Mouse (Mus musculus) ES-E14 (cell line): Measurements from ENCODE around the gene Atp6v1g3. TPM values are rescaled to one million over a fixed set of nuclear protein-coding genes. Genes with fewer than 3 reads are reported as not detected.

Experiments used
- DNase-seq: peaks from one replicate; pipeline ENCODE4 v3.0.0-alpha.2; 2013; ENCODE audit warnings: low read depth, low spot score
- H3K27ac ChIP-seq: 2 replicates; pipeline ENCODE4 v1.5.1; 2012; ENCODE audit warnings: low read depth, mild to moderate bottlenecking, low read length, moderate library complexity, mixed read lengths; ENCODE audit not compliant: poor library complexity, insufficient read depth, severe bottlenecking
- H3K36me3 ChIP-seq: 2 replicates; pipeline ENCODE4 v1.6.1; 2012; ENCODE audit warnings: mild to moderate bottlenecking, low read length, moderate library complexity, mixed read lengths; ENCODE audit not compliant: control insufficient read depth, poor library complexity, insufficient read depth, severe bottlenecking
- H3K4me1 ChIP-seq, 2 experiments: fragments of 150-350 bp in 1 of 2; sonication (generic) in 1 of 2; 2 replicates each; pipeline ENCODE4 v1.6.1; 2012; ENCODE audit warnings: low read length in 2 of 2, mild to moderate bottlenecking in 1 of 2, mixed read lengths in 1 of 2; ENCODE audit not compliant: control insufficient read depth in 2 of 2, insufficient read depth in 2 of 2, poor library complexity in 1 of 2
- H3K4me3 ChIP-seq, 2 experiments: fragments of 150-350 bp in 1 of 2; sonication (generic) in 1 of 2; 2 replicates each; pipeline ENCODE4 v1.5.1; 2012; ENCODE audit warnings: low read length in 2 of 2, low read depth in 1 of 2, mild to moderate bottlenecking in 1 of 2, mixed read lengths in 1 of 2; ENCODE audit not compliant: insufficient read depth in 1 of 2, poor library complexity in 1 of 2, severe bottlenecking in 1 of 2
- H3K9ac ChIP-seq: 2 replicates; pipeline ENCODE4 v1.6.1; 2012; ENCODE audit warnings: low read depth, mild to moderate bottlenecking, low read length, mixed read lengths; ENCODE audit not compliant: poor library complexity, insufficient read depth, severe bottlenecking
- H3K9me3 ChIP-seq: fragments of 150-350 bp; sonication (generic); 2 replicates; pipeline ENCODE4 v1.6.1; 2012; ENCODE audit warnings: low read depth, mild to moderate bottlenecking, low read length; ENCODE audit not compliant: control insufficient read depth, insufficient read depth
- CHD2 ChIP-seq: IDR thresholded peaks from 2 replicates; pipeline ENCODE4 v1.6.1; 2014; ENCODE audit warnings: mild to moderate bottlenecking, low read depth, low read length, inconsistent platforms
- HCFC1 ChIP-seq: IDR thresholded peaks from 2 replicates; pipeline ENCODE4 v1.6.1; 2012; ENCODE audit warnings: low read length, inconsistent platforms, borderline replicate concordance; ENCODE audit not compliant: insufficient read depth
- MAFK ChIP-seq: IDR thresholded peaks from 2 replicates; pipeline ENCODE4 v1.6.1; 2014; ENCODE audit warnings: mild to moderate bottlenecking, low read depth, low read length, inconsistent platforms; ENCODE audit not compliant: insufficient read depth
- ZC3H11A ChIP-seq: IDR thresholded peaks from 2 replicates; pipeline ENCODE4 v1.6.1; 2012; ENCODE audit warnings: low read depth, mild to moderate bottlenecking, inconsistent platforms, low read length, borderline replicate concordance
- ZNF384 ChIP-seq: IDR thresholded peaks from 2 replicates; pipeline ENCODE4 v1.6.1; 2012; ENCODE audit warnings: low read depth, low read length, inconsistent platforms
- in situ Hi-C, 2 experiments: fragments of 600-800 bp; cut with MboI; formaldehyde crosslinking; loops; one replicate each; pipeline ENCODE4 v1.15.1; 2025; ENCODE audit warnings: low sequenced_read_pairs in 2 of 2, inconsistent platforms in 1 of 2; ENCODE audit not compliant: unreplicated experiment in 2 of 2
- total RNA-seq: library from RNA; depleted of rRNA; stranded (reverse); fragments of 300-350 nt; gene quantifications from 2 replicates; pipeline ENCODE4 v1.2.3, GENCODE M21; 2012

The Atp6v1g3 gene
- total RNA-seq, 1 experiment = not detected

DNA sequence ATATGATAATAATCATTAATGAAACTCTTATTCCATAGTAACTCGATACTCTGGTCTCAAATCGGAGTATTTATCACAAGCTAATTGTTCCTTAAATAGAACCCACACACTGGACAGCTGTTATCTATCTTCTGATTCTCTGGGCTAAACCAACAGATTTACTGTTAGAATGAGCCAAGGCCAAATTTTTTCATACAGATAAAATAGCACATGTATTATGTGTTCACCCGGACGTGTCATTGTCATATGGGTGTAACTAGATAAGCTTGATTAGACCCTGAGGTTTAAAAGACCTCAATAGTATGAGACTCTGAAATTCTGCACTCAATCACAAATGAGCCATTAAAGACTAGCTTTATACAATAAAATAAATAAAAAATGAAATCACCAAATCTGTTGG lies 28.4 kb upstream of the Atp6v1g3 start:
- Histone ChIP-seq H3K9me3 (no peaks in the 10 kb centered on the region), H3K4me3 (no peak overlapping the region), H3K9ac (no peak overlapping the region), H3K4me1 (no peaks in the 10 kb centered on the region), H3K27ac (no peak overlapping the region), H3K36me3 (no peaks in the 10 kb centered on the region)
- TF ChIP-seq ZC3H11A = no peak
- TF ChIP-seq CHD2 = no peak
- no peak for DNase-seq
- in situ Hi-C loops = no loop called here

DNA sequence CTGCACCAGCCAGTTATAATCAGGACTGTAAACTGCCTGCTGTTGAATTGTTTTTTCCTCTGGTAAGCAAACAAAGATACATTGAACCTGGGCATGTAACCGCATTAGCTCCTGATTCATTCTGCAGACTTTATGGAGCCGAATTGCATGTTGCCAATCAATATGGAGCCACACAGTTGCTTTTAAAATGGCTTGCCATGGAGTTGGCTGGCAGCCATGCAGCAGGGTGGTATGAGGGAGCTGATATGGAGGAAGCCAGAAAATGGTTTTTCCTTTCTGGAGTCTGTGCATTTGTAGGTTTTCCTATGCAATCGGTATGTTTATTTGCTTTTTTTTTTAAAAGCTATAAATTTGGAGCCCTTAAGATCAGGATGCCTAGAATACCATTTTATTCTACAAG lies 28.0 kb upstream of the Atp6v1g3 start:
- no peaks in the 10 kb centered on the region for H3K4me1 ChIP-seq
- H3K36me3 ChIP-seq = no peaks in the 10 kb centered on the region
- no peaks in the 10 kb centered on the region for H3K9me3 ChIP-seq
- H3K27ac ChIP-seq = no peak overlapping the region
- H3K4me3 ChIP-seq = no peak overlapping the region
- TF ChIP-seq ZNF384 (no peak), MAFK (no peak), CHD2 (no peak), HCFC1 (no peak), ZC3H11A (no peak)
- in situ Hi-C loops = no loop called here
- DNase-seq = no peak
- no peak overlapping the region for H3K9ac ChIP-seq

GRCm38 (mm10) chr1:138246438-138247164 lies 26.9 kb upstream of the Atp6v1g3 start:
- no peaks in the 10 kb centered on the region for H3K4me1 ChIP-seq
- H3K9ac ChIP-seq = no peak overlapping the region
- in situ Hi-C loops = no loop called here
- TF ChIP-seq ZNF384 (no peak), CHD2 (no peak), ZC3H11A (no peak), MAFK (no peak), HCFC1 (no peak)
- no peaks in the 10 kb centered on the region for H3K36me3 ChIP-seq
- no peak for DNase-seq
- no peaks in the 10 kb centered on the region for H3K9me3 ChIP-seq
- H3K27ac ChIP-seq = no peak overlapping the region
- no peak overlapping the region for H3K4me3 ChIP-seq

GRCm38 (mm10) chr1:138247699-138248483 lies 25.6 kb upstream of the Atp6v1g3 start:
- no peaks in the 10 kb centered on the region for H3K36me3 ChIP-seq
- H3K27ac ChIP-seq = no peak overlapping the region
- H3K4me3 ChIP-seq = no peak overlapping the region
- H3K4me1 ChIP-seq = no peaks in the 10 kb centered on the region
- in situ Hi-C loops = no loop called here
- TF ChIP-seq ZC3H11A (no peak), ZNF384 (no peak), MAFK (no peak), CHD2 (no peak), HCFC1 (no peak)
- no peaks in the 10 kb centered on the region for H3K9me3 ChIP-seq
- no peak overlapping the region for H3K9ac ChIP-seq
- no peak for DNase-seq
